Mouse (Mus musculus): ENCODE results near the gene Prl2b1.

The Prl2b1 gene

GRCm38 (mm10) chr13:27390746-27391145 lies at the start of gene Prl2b1:
TSS of gene Prl2b1 (minus strand) at chr13:27390846.
- DNase-seq (ENCODE audit: low spot score in 2 of 2): no peak

DNA sequence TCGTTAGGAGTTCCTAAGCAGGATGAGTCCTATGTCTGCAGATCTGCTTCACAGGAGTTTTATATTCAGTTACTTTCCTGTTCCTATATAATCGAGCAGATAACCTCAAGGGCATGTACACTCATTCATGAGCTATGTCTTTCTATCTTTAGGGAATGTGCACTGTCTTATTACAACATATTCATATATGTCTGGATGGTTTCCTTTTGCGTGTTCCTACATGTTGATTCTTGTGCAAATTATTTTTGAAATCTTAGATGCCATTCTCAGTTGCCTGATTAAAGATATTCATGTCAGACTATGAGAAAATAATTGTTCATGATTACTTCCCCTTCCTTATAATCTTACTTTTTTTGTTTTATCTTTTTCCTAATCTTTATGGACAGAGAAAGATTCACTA lies 47.9 kb upstream of the Prl2b1 start, which contains the start of gene Prl8a6:
Prl8a6 (minus strand) TSS at position 101 of the 400 bp plus-strand sequence.
- DNase-seq (ENCODE audit: low spot score in 2 of 2): no peak

DNA sequence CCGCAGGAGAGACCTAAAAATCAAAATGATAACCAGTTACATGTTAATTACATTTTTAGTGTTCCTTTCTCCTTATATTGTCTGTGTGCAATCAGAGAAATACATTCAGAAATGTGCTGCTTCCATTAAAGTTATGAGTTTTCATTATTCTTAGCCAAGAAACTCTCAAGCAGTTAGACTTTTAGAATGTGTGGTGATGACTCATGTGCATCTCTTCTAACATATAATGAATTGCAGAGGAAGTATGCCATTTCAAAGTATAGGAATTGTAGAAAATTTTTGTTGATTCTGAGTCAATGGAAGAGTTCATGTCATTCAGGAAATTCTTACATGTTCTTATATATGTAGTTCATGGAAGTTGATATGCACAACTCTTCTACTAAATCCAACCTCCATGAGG lies 42.5 kb upstream of the Prl2b1 start:
- no peak for DNase-seq (ENCODE audit: low spot score in 2 of 2)

GRCm38 (mm10) chr13:27413640-27414039 lies 23.0 kb upstream of the Prl2b1 start:
- DNase-seq (ENCODE audit: low spot score in 2 of 2): no peak

- no peak for DNase-seq (ENCODE audit: low spot score in 2 of 2)
Observed at GRCm38 (mm10) chr13:27399061-27399724, 8.5 kb upstream of the Prl2b1 start.

- no peak for DNase-seq (ENCODE audit: low spot score in 2 of 2)
Observed at GRCm38 (mm10) chr13:27345373-27345772, 45.3 kb downstream of the Prl2b1 start, which contains the start of gene Prl8a2. TSS of gene Prl8a2 (plus strand) at chr13:27345673.

DNA sequence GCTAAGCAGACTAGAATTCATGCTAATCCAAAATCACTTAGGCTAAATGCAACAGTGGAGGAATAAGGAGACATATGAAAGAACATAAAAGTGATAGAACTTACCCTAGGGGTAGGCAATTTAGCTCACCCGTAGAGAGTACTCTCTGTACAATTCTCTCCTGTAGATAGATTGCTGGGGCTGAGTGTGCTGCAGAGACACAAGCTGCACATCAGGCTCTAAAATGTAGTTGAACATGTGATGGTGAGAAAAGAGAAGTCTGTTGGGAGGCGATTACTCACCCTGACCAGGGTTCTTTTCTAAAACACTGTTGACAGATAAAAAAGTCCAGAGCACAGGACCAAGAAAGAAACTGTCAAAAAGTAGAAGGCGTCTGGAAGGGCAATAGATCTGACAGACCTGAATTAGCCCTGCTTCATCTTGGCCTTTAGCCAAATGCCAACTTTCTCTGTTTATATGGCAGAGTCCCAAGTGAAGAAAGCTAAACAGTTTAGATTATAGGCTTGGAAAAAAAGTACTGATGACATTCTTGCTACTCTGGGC lies 47.8 kb downstream of the Prl2b1 start:
- no peak for DNase-seq (ENCODE audit: low spot score in 2 of 2)

- no peak for DNase-seq (ENCODE audit: low spot score in 2 of 2)
Observed at GRCm38 (mm10) chr13:27334989-27335388, 55.7 kb downstream of the Prl2b1 start.
